Mouse (Mus musculus): ENCODE measurements around the gene H3f3a. TPM values are rescaled to one million over a fixed set of nuclear protein-coding genes. Genes with fewer than 3 reads are reported as not detected.
A peak's percentile ranks its signal among the peaks of the same experiment; 100 is the strongest.

H3f3a gene
- polyA plus RNA-seq, 1 experiment from 2014 or later = 3,827 TPM

DNA sequence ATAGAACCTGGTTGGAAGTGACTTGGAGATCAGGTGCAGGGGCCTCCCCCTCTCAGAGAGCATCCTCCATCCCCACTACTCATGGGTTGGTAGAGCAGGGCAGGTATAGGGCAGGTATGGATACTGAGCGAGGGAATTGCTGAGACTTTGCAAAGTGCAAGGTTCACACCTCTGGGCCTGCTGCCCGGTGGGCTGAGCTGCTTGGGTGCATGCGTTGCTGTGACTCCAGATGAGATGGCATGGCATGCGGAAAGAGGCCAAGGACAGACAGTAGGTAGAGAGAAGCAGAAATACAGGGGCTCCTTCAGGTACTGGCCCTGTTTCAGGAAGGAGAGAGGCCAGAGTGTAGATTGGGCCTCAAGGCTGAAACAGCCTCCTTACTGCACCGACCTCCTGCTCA, 32.5 kb downstream of the H3f3a start:
- Histone ChIP-seq H3K27me3 (ENCODE audit: control insufficient read depth, insufficient read depth, low read length) (no peaks in the 10 kb centered on the region), H3K27ac (replicated peaks; ENCODE audit: low read depth, low read length) (no peak overlapping the region), H3K36me3 (ENCODE audit: control insufficient read depth, insufficient read depth, low read length) (no peaks in the 10 kb centered on the region), H3K4me3 (replicated peaks; ENCODE audit: low read depth, low read length) (no peak overlapping the region), H3K4me1 (ENCODE audit: control insufficient read depth, insufficient read depth, low read length) (peaks cover 4% of the 10 kb centered on the region; the same call in 1 of the 2 replicates), H3K9ac (replicated peaks; ENCODE audit: low read length) (no peak overlapping the region), H3K9me3 (ENCODE audit: control insufficient read depth, low read length) (no peaks in the 10 kb centered on the region), H3K4me2 (ENCODE audit: low read length) (no peak overlapping the region)
- ATAC-seq (ENCODE audit: low FRiP score, low TSS enrichment) (no peak), DNase-seq (no peak)
- 81% methylated on average over 5 of the region's 5 CpGs for WGBS

DNA sequence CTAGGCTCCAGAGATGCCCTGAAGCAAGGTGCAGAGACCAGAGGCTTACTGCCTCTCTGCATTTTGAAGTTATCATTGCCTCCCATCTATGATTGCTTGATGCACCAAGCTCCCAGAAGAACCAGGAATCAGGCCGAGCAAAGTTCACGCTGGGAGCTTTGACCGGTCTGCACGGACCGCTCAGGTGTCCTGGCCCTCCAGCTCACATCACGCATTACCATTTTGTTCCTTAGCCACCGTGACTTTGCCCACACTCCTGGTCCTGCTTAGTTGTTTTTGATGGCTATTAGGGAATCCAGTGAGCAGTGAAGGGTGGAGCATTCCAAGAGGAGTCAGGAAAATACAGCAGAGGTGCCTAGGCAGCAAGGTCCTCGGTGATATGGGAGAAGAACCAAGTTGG, 33.5 kb downstream of the H3f3a start:
- DNase-seq (no peak), ATAC-seq (ENCODE audit: low FRiP score, low TSS enrichment) (no peak)
- no peaks in the 10 kb centered on the region for H3K9me3 ChIP-seq (ENCODE audit: control insufficient read depth, low read length)
- H3K27me3 ChIP-seq (ENCODE audit: control insufficient read depth, insufficient read depth, low read length) = no peaks in the 10 kb centered on the region
- H3K4me3 ChIP-seq (replicated peaks; ENCODE audit: low read depth, low read length) = no peak overlapping the region
- WGBS = 90% methylated on average over 8 of the region's 8 CpGs
- H3K36me3 ChIP-seq (ENCODE audit: control insufficient read depth, insufficient read depth, low read length) = no peaks in the 10 kb centered on the region
- H3K27ac ChIP-seq (replicated peaks; ENCODE audit: low read depth, low read length) = no peak overlapping the region
- peaks cover 4% of the 10 kb centered on the region; the same call in 1 of the 2 replicates for H3K4me1 ChIP-seq (ENCODE audit: control insufficient read depth, insufficient read depth, low read length)
- H3K4me2 ChIP-seq (ENCODE audit: low read length) = no peak overlapping the region
- no peak overlapping the region for H3K9ac ChIP-seq (replicated peaks; ENCODE audit: low read length)

DNA sequence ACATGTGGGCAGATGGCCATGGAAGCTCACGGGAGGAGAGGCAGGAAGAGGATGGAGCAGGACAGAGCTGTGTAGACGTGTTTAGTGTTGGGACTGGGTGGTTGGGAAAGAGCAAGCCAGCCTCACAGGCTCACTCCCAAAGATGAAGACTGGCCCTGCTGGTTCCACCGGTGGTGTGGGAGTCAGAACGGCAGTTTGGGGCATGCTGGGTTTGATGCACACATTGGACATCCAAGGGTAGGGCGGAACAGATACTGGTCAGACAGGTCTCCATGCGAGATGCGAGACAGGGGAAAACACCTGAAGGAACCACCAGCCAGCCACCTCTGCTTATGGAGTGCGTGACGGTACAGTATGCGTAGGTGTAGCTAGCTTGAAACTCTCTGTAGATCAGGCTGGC, 34.8 kb downstream of the H3f3a start:
- Histone ChIP-seq H3K27me3 (ENCODE audit: control insufficient read depth, insufficient read depth, low read length) (no peaks in the 10 kb centered on the region), H3K9ac (replicated peaks; ENCODE audit: low read length) (no peak overlapping the region), H3K36me3 (ENCODE audit: control insufficient read depth, insufficient read depth, low read length) (no peaks in the 10 kb centered on the region), H3K4me2 (ENCODE audit: low read length) (no peak overlapping the region; the same call in 1 of the 2 replicates), H3K27ac (replicated peaks; ENCODE audit: low read depth, low read length) (no peak overlapping the region), H3K9me3 (ENCODE audit: control insufficient read depth, low read length) (no peaks in the 10 kb centered on the region), H3K4me1 (ENCODE audit: control insufficient read depth, insufficient read depth, low read length) (peaks cover 4% of the 10 kb centered on the region; the same call in 1 of the 2 replicates), H3K4me3 (replicated peaks; ENCODE audit: low read depth, low read length) (no peak overlapping the region)
- no peak for ATAC-seq (ENCODE audit: low FRiP score, low TSS enrichment)
- WGBS = 83% methylated on average over 10 of the region's 10 CpGs
- DNase-seq = no peak

DNA sequence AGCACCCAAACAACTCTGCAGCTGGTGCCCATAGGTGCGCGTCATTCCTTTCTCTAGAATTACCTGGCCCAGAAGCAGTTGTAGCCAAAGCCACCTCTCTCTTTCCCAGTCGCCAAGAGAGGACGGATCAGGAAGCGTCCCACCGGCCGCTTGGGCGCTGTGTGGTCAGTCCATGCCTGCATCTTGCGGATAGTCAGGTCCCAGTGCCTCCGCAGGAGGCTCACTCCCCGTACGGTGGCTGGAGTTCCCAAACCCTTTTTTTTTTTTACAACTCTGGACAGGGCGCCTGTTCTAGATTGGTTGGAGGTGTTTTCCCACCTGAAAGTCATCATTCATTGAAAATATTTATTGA, 35.4 kb downstream of the H3f3a start:
- Histone ChIP-seq H3K36me3 (ENCODE audit: control insufficient read depth, insufficient read depth, low read length) (no peaks in the 10 kb centered on the region), H3K9me3 (ENCODE audit: control insufficient read depth, low read length) (no peaks in the 10 kb centered on the region), H3K4me3 (replicated peaks; ENCODE audit: low read depth, low read length) (peak overlapping the region; percentile 62), H3K27me3 (ENCODE audit: control insufficient read depth, insufficient read depth, low read length) (no peaks in the 10 kb centered on the region), H3K27ac (replicated peaks; ENCODE audit: low read depth, low read length) (peak overlapping the region; percentile 86), H3K9ac (replicated peaks; ENCODE audit: low read length) (peak overlapping the region; percentile 79), H3K4me1 (ENCODE audit: control insufficient read depth, insufficient read depth, low read length) (peaks cover 4% of the 10 kb centered on the region; the same call in 1 of the 2 replicates), H3K4me2 (ENCODE audit: low read length) (peak overlapping the region; percentile 98)
- WGBS = 0% methylated on average over 13 of the region's 13 CpGs
- peak; percentile 59; the same call in 1 of the 2 replicates for ATAC-seq (ENCODE audit: low FRiP score, low TSS enrichment)
- no peak for DNase-seq

DNA sequence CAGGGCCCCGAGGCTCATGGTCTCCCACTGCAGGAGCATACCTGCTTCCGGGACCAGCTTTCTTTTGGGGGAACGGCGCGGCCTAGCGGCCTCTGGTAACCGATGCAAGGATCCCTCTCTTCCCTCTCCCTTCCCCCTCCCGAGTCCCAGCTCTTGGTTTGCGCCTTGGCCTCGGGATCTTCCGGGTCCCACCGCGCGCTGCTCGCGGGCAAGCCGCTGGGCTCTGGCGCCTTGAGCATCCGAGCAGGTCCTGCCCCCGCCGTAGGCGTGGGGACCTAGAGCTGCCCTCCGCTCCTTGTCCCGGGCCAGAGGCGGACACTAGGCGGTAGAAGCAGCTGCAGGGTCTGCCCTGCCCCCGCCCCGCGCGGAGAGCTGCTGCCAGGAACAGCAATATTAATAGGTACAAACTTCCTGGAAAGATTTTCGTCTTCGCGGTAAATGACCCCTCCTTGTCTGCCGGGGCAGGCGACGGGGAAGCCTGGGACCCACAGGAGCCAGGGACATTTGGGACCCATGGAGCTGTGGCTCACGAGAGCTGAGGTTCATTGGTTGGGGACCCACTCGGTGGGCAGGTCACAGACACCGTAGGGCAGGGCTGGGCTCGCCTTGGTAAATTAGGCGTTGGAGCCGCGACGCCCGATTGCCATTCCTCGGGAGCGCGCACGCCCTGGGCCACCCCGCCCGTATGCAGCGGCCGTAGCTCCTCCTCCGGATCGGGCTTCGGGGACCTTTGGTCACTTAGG, 35.9 kb downstream of the H3f3a start:
- H3K4me2 ChIP-seq (ENCODE audit: low read length) = peak overlapping the region; percentile 98
- peak overlapping the region; percentile 86 for H3K27ac ChIP-seq (replicated peaks; ENCODE audit: low read depth, low read length)
- no peaks in the 10 kb centered on the region for H3K36me3 ChIP-seq (ENCODE audit: control insufficient read depth, insufficient read depth, low read length)
- H3K9me3 ChIP-seq (ENCODE audit: control insufficient read depth, low read length) = no peaks in the 10 kb centered on the region
- DNase-seq = peak; percentile 92
- under 1% methylated on average over 56 of the region's 56 CpGs for WGBS
- H3K27me3 ChIP-seq (ENCODE audit: control insufficient read depth, insufficient read depth, low read length) = no peaks in the 10 kb centered on the region
- H3K9ac ChIP-seq (replicated peaks; ENCODE audit: low read length) = peak overlapping the region; percentile 79
- peaks cover 4% of the 10 kb centered on the region; the same call in 1 of the 2 replicates for H3K4me1 ChIP-seq (ENCODE audit: control insufficient read depth, insufficient read depth, low read length)
- H3K4me3 ChIP-seq (replicated peaks; ENCODE audit: low read depth, low read length) = peak overlapping the region; percentile 62
- ATAC-seq (ENCODE audit: low FRiP score, low TSS enrichment) = peak; percentile 85

DNA sequence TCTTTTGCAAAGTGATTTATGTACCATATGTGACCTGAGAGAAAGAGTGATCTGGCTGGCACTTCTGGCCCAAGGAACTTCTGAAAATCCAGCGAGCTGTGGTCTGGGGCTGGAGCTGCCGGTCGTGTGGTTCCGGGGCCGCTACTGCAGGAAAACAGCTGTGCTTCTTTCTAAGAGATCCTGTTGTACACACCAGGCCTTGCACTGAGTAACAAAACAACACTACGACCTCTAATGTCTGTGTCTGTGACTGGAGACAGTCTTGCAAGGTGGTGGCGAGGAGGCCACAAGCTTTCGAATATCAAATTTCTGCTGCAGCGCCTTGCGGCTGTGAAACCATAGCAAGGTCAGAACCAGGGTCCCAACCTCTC, 36.5 kb downstream of the H3f3a start:
- DNase-seq (no peak), ATAC-seq (ENCODE audit: low FRiP score, low TSS enrichment) (peak; percentile 29)
- WGBS = 10% methylated on average over 10 of the region's 10 CpGs
- Histone ChIP-seq H3K9me3 (ENCODE audit: control insufficient read depth, low read length) (no peaks in the 10 kb centered on the region), H3K4me2 (ENCODE audit: low read length) (peak overlapping the region; percentile 98), H3K36me3 (ENCODE audit: control insufficient read depth, insufficient read depth, low read length) (no peaks in the 10 kb centered on the region), H3K4me3 (replicated peaks; ENCODE audit: low read depth, low read length) (peak overlapping the region; percentile 62), H3K27me3 (ENCODE audit: control insufficient read depth, insufficient read depth, low read length) (no peaks in the 10 kb centered on the region), H3K9ac (replicated peaks; ENCODE audit: low read length) (peak overlapping the region; percentile 79), H3K4me1 (ENCODE audit: control insufficient read depth, insufficient read depth, low read length) (peaks cover 4% of the 10 kb centered on the region; the same call in 1 of the 2 replicates), H3K27ac (replicated peaks; ENCODE audit: low read depth, low read length) (peak overlapping the region; percentile 86)

DNA sequence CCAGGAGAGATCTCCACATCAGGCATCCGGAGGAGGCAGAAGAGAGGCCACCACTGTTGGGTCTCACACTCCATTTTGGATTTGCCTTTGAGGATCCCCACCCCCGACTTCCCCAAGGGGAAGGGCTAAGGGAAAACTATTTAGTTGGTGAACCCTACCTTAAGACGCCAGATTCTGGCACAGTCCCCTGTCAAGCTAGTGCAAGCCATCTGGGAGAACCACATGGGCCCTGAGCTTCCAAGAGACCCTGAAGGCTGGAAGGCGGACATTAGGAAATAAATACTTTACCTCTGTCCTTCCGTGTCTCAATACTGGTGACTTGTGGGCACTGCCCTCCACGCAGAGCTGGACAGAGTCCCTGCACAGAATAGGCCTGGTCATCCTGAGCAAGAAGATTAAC, 37.2 kb downstream of the H3f3a start:
- H3K27ac ChIP-seq (replicated peaks; ENCODE audit: low read depth, low read length) = no peak overlapping the region; the same call in 1 of the 2 replicates
- no peak for DNase-seq
- no peaks in the 10 kb centered on the region for H3K27me3 ChIP-seq (ENCODE audit: control insufficient read depth, insufficient read depth, low read length)
- H3K9me3 ChIP-seq (ENCODE audit: control insufficient read depth, low read length) = no peaks in the 10 kb centered on the region
- no peak overlapping the region for H3K9ac ChIP-seq (replicated peaks; ENCODE audit: low read length)
- H3K4me1 ChIP-seq (ENCODE audit: control insufficient read depth, insufficient read depth, low read length) = peaks cover 4% of the 10 kb centered on the region; the same call in 1 of the 2 replicates
- 89% methylated on average over 6 of the region's 6 CpGs for WGBS
- H3K4me3 ChIP-seq (replicated peaks; ENCODE audit: low read depth, low read length) = no peak overlapping the region
- no peak overlapping the region for H3K4me2 ChIP-seq (ENCODE audit: low read length)
- ATAC-seq (ENCODE audit: low FRiP score, low TSS enrichment) = no peak
- H3K36me3 ChIP-seq (ENCODE audit: control insufficient read depth, insufficient read depth, low read length) = no peaks in the 10 kb centered on the region

DNA sequence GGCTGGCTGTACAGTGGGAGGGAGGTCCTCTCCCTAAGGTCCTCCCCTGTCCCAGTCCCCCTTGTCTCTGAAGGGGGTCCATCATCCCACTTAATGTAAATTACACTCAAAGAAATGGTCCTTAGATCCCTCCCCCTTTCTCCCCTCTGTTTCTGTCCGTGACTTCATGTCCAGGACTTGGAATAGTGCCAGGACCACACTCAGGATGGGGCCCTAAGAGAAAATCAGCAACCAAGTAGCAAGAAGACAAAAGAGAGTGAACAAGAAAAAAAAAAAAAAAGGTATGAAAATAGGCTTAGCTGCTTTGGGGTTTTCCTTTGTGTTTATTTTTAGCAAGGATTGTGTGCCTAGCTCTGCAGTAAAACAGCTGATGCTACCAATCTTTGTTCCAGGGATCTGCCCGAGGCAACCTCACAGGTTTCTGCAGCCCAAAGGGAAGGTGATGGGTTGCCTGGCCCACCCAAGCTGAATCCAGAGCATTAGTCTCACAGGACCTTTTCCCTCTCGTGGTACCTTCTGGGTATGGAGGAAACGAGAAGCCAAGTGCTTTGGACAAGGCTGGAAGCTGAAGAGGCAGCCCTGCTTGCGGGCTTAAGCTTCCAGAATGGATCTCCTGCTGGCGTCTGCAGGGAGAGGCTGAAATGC, 37.8 kb downstream of the H3f3a start:
- H3K27ac ChIP-seq (replicated peaks; ENCODE audit: low read depth, low read length) = no peak overlapping the region
- H3K9me3 ChIP-seq (ENCODE audit: control insufficient read depth, low read length) = no peaks in the 10 kb centered on the region
- no peak overlapping the region for H3K4me3 ChIP-seq (replicated peaks; ENCODE audit: low read depth, low read length)
- WGBS = 46% methylated on average over 6 of the region's 6 CpGs
- DNase-seq = peak; percentile 31
- H3K4me2 ChIP-seq (ENCODE audit: low read length) = no peak overlapping the region
- H3K36me3 ChIP-seq (ENCODE audit: control insufficient read depth, insufficient read depth, low read length) = no peaks in the 10 kb centered on the region
- ATAC-seq (ENCODE audit: low FRiP score, low TSS enrichment) = no peak
- H3K27me3 ChIP-seq (ENCODE audit: control insufficient read depth, insufficient read depth, low read length) = no peaks in the 10 kb centered on the region
- H3K4me1 ChIP-seq (ENCODE audit: control insufficient read depth, insufficient read depth, low read length) = peaks cover 4% of the 10 kb centered on the region; the same call in 1 of the 2 replicates
- no peak overlapping the region for H3K9ac ChIP-seq (replicated peaks; ENCODE audit: low read length)

DNA sequence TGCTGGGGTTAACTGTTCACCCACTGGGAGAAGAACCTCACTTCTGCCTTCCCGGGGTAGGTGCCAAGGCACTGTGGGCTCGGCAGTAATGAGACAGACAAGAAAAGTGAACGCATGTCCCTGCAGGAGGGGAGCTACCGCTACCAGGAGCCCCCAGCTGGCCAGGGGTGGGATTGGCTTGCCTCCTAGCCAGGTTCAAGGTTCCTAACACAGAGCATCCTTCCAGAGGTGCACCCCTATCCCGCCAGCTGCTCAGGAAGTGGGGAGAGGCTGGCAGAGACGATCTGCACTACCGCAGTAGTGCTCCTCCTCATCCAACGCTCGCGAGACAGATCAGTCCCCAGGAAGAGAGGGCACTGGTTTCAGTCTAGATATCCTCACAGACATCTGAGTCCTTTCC, 38.4 kb downstream of the H3f3a start:
- Histone ChIP-seq H3K4me1 (ENCODE audit: control insufficient read depth, insufficient read depth, low read length) (peaks cover 4% of the 10 kb centered on the region; the same call in 1 of the 2 replicates), H3K9me3 (ENCODE audit: control insufficient read depth, low read length) (no peaks in the 10 kb centered on the region), H3K27ac (replicated peaks; ENCODE audit: low read depth, low read length) (no peak overlapping the region), H3K9ac (replicated peaks; ENCODE audit: low read length) (no peak overlapping the region), H3K4me3 (replicated peaks; ENCODE audit: low read depth, low read length) (no peak overlapping the region), H3K4me2 (ENCODE audit: low read length) (no peak overlapping the region), H3K27me3 (ENCODE audit: control insufficient read depth, insufficient read depth, low read length) (no peaks in the 10 kb centered on the region), H3K36me3 (ENCODE audit: control insufficient read depth, insufficient read depth, low read length) (no peaks in the 10 kb centered on the region)
- WGBS = 90% methylated on average over 10 of the region's 10 CpGs
- DNase-seq (no peak), ATAC-seq (ENCODE audit: low FRiP score, low TSS enrichment) (no peak)

Measured in midbrain, embryonic 14.5 days (tissue).